Comparison of ENCODE assay signal across 8 mouse cellular contexts in the genomic region with DNA sequence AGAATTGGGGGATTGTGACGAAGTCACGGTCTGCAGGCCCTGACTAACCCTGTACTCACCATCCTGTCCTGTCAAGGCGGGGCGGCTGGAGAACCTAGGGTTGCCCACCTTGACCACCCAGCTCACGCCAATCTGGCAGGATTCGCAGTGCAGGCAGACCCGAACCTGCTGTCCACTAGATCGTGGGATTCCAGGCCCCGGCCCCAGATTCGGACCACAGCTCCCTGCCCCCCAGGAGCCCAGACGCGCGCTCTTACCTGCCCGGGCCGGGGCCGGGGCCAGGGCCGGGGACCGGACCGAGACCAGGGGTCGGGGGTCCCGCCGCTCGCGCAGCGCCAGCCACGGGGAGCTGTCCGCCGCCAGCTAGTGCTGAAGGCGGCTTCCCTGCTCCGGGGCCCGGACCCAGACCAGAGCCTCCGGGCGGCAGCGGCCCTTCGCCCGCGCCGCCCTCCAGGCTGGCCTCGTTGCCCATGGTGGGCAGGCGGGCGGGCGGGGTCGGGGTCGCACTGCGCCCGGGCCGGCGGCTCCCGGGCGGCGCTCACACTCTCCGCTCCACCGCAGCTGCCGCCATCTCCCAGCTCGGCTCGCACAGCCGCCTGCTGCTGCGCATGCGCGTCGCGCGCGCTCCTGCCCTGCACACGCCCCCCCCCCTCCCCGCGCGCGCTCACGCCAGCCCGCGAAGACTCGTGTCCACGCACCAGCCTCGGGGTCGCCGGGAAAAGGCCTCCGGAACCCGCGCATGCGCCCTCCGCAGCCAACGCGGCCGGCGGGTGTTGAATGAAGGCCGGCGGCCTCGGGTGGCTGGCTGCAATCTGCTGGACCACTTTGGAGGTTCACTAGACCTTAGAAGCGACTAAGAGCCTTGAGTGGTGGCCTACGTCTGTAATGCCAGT. TPM values are rescaled to one million over a fixed set of nuclear protein-coding genes. Genes with fewer than 3 reads are reported as not detected.
DNase-seq lines count a peak whose midpoint lies in the region; ATAC-seq and TF ChIP-seq lines count a peak whose summit lies in the region.

A gene (minus strand): TSS at position 598 of the 893 bp plus-strand sequence.

- TF ChIP-seq CTCF in embryonic fibroblast, embryonic 13.5 days (IDR thresholded peaks at IDR 0.05; ENCODE audit: borderline replicate concordance, insufficient read depth, low read length), result no peak
- TF ChIP-seq CTCF in lung, embryonic 14.5 days (IDR thresholded peaks at IDR 0.05; ENCODE audit: low read depth), result no peak
- TF ChIP-seq CTCF in olfactory bulb, adult 2 months (IDR thresholded peaks at IDR 0.05; ENCODE audit: insufficient read depth, low read depth, low read length), result no peak

- H3K9ac ChIP-seq in lung, embryonic 14.5 days, result no peak within 1 kb of the TSS

- intact Hi-C loops in heart, postnatal 10 days (cut with DNase I), result no loop called here

- peak within 1 kb of the TSS; percentile 22 for H3K4me3 ChIP-seq in embryonic fibroblast, embryonic 13.5 days (ENCODE audit: insufficient read depth, low read length)
- peak within 1 kb of the TSS; percentile 58 for H3K4me3 ChIP-seq in lung, embryonic 14.5 days (ENCODE audit: low read depth, low read length)
- H3K4me3 ChIP-seq in olfactory bulb, adult 2 months (ENCODE audit: insufficient read depth, low read depth, low read length), result peak within 1 kb of the TSS; percentile 80

- TF ChIP-seq POLR2A in embryonic fibroblast, embryonic 13.5 days (IDR thresholded peaks at IDR 0.05; ENCODE audit: low read depth, low read length), result no peak
- peak; percentile 79 for TF ChIP-seq POLR2A in olfactory bulb, adult 2 months (IDR thresholded peaks at IDR 0.05; ENCODE audit: insufficient read depth, low read depth, low read length)

- WGBS in lung, embryonic 14.5 days, result 2% methylated on average over 73 of the region's 91 CpGs
- under 1% methylated on average over 80 of the region's 91 CpGs for WGBS in olfactory bulb, adult 2 months

- H3K4me1 ChIP-seq in embryonic fibroblast, embryonic 13.5 days (ENCODE audit: control insufficient read depth, insufficient read depth, low read length), result no peaks in the 10 kb centered on the region
- H3K4me1 ChIP-seq in lung, embryonic 14.5 days (ENCODE audit: insufficient read depth), result no peaks in the 10 kb centered on the region
- H3K4me1 ChIP-seq in olfactory bulb, adult 2 months (ENCODE audit: control insufficient read depth, insufficient read depth, low read length), result peaks cover 8% of the 10 kb centered on the region

- no peaks in the 10 kb centered on the region for H3K36me3 ChIP-seq in lung, embryonic 14.5 days (ENCODE audit: insufficient read depth)

- peak within 1 kb of the TSS; percentile 97 for H3K4me2 ChIP-seq in lung, embryonic 14.5 days

- peaks cover 16% of the 10 kb centered on the region; the same call in 1 of the 2 replicates for H3K27me3 ChIP-seq in lung, embryonic 14.5 days (ENCODE audit: insufficient read depth, low read length)

- H3K9me3 ChIP-seq in lung, embryonic 14.5 days (ENCODE audit: low read depth, low read length), result no peaks in the 10 kb centered on the region

- peak; percentile 80 for DNase-seq in ES-CJ7 (ENCODE audit: low read depth, low spot score)
- peak; percentile 57 for DNase-seq in brain, embryonic 18.5 days (ENCODE audit: low read depth, low spot score)
- DNase-seq in heart, postnatal 10 days, result peak; percentile 70 to 71
- DNase-seq in layer of hippocampus, adult 8-10 months (ENCODE audit: low spot score in 2 of 2), result peak; percentile 56 to 76
- peak; percentile 81 for DNase-seq in lung, embryonic 14.5 days
- peak; percentile 69 for DNase-seq in thymus, postnatal 14 days

- ATAC-seq in lung, embryonic 14.5 days (ENCODE audit: insufficient read depth), result peak; percentile 76

- no peak within 1 kb of the TSS for H3K27ac ChIP-seq in embryonic fibroblast, embryonic 13.5 days (ENCODE audit: insufficient read depth, low read length)
- no peak within 1 kb of the TSS for H3K27ac ChIP-seq in lung, embryonic 14.5 days (ENCODE audit: low read depth)
- H3K27ac ChIP-seq in olfactory bulb, adult 2 months (ENCODE audit: insufficient read depth, low read depth, low read length), result peak within 1 kb of the TSS; percentile 27; the same call in 1 of the 2 replicates

RNA-seq across cellular contexts. Expression of the gene that starts here (rescaled TPM):
- 0.08 and 0.25 TPM in 2 replicates for polyA plus RNA-seq in embryonic fibroblast, embryonic 13.5 days (2011; ENCODE audit: insufficient read length, low read depth, missing spikeins)
- under 1 TPM; 0.05 to 0.07 TPM for total RNA-seq in heart, postnatal 10 days (2021)
- total RNA-seq in layer of hippocampus, adult 8-10 months (2022), result 100 to 1,000 TPM; 192 to 224 (median 203) TPM
- polyA plus RNA-seq in lung, embryonic 14.5 days (2014; fragmentation: Nextera tagmentation; extraction: Ambion mirVana), result 0.15 and 0.24 TPM in 2 replicates
- polyA plus RNA-seq in olfactory bulb, adult 2 months (2012; ENCODE audit: insufficient read depth, insufficient read length, low replicate concordance, missing spikeins), result not detected in 2 replicates

Comparison
In these comparisons a context has a peak if more than half of its experiments do, and no peak if none do; other contexts are left out.
1. RNA of the gene that starts here (total RNA-seq): 192 to 224 TPM in layer of hippocampus, adult 8-10 months; 0.05 to 0.07 TPM in heart, postnatal 10 days; every median in the first group is over 100 times any median in the second.
2. RNA of the gene that starts here (polyA plus RNA-seq): not detected in olfactory bulb, adult 2 months; 0.08 to 0.25 TPM in embryonic fibroblast, embryonic 13.5 days and 0.15 to 0.24 TPM in lung, embryonic 14.5 days; every median in the first group is over 10 times any median in the second.
3. Peak in DNase-seq in heart, postnatal 10 days; RNA of the gene not detected or under 1 TPM.
4. Peak in DNase-seq, ATAC-seq, H3K4me3 ChIP-seq and H3K4me2 ChIP-seq in lung, embryonic 14.5 days; RNA of the gene not detected or under 1 TPM.
5. H3K4me3 ChIP-seq: peak in every context shown above with its lines; median percentile 80 in olfactory bulb, adult 2 months; 58 in lung, embryonic 14.5 days; 22 in embryonic fibroblast, embryonic 13.5 days.
6. Peak in every context shown above with its lines, with median percentiles within 50 percentile points of each other: DNase-seq.